Mouse (Mus musculus) layer of hippocampus, adult 8-10 months (tissue): ENCODE data around the gene Gm10322. TPM values are rescaled to one million over a fixed set of nuclear protein-coding genes. Genes with fewer than 3 reads are reported as not detected.

Source experiments
- DNase-seq, 2 experiments: peaks; one replicate each; pipeline ENCODE4 v3.0.0; 2022; ENCODE audit warnings: low spot score in 2 of 2
- total RNA-seq, 4 experiments: library from RNA; stranded (reverse); gene quantifications; 2 replicates each; pipeline ENCODE4 v1.2.4; 2022

The Gm10322 gene
- total RNA-seq, 4 experiments from 2014 or later: not detected

- no peak for DNase-seq
Measured at GRCm38 (mm10) chr10:59602043-59602442, 13.8 kb upstream of the Gm10322 start.

GRCm38 (mm10) chr10:59602891-59603290 is 13.0 kb upstream of the Gm10322 start:
- peak in 1 of 2 experiments; percentile 35 for DNase-seq

- DNase-seq: no peak
Measured at GRCm38 (mm10) chr10:59603843-59604242, 12.0 kb upstream of the Gm10322 start.

- DNase-seq: no peak
Measured at GRCm38 (mm10) chr10:59604879-59605464, 10.9 kb upstream of the Gm10322 start.

- no peak for DNase-seq
Measured at GRCm38 (mm10) chr10:59613276-59613675, 2.6 kb upstream of the Gm10322 start.

GRCm38 (mm10) chr10:59614141-59614540 is 1.7 kb upstream of the Gm10322 start:
- no peak for DNase-seq

GRCm38 (mm10) chr10:59615411-59615810 is 452 bp upstream of the Gm10322 start:
- no peak for DNase-seq

- DNase-seq: peak; percentile 94 to 97
Measured at GRCm38 (mm10) chr10:59616522-59616921, 659 bp downstream of the Gm10322 start, which contains the start of gene Mcu. TSS of gene Mcu (minus strand) at chr10:59616692.

GRCm38 (mm10) chr10:59617776-59618175 is 1.9 kb downstream of the Gm10322 start:
- DNase-seq: no peak

GRCm38 (mm10) chr10:59621355-59621754 is 5.5 kb downstream of the Gm10322 start:
- no peak for DNase-seq

- no peak for DNase-seq
Measured at GRCm38 (mm10) chr10:59623496-59623895, 7.6 kb downstream of the Gm10322 start.

GRCm38 (mm10) chr10:59628641-59629505 is 13.0 kb downstream of the Gm10322 start:
- no peak for DNase-seq

GRCm38 (mm10) chr10:59629506-59629782 is 13.6 kb downstream of the Gm10322 start:
- no peak for DNase-seq

GRCm38 (mm10) chr10:59636048-59636447 is 20.2 kb downstream of the Gm10322 start:
- DNase-seq: no peak

- no peak for DNase-seq
Measured at GRCm38 (mm10) chr10:59636751-59637533, 21.1 kb downstream of the Gm10322 start.

GRCm38 (mm10) chr10:59637596-59638124 is 21.8 kb downstream of the Gm10322 start:
- no peak for DNase-seq

- DNase-seq: no peak
Measured at GRCm38 (mm10) chr10:59638576-59638975, 22.7 kb downstream of the Gm10322 start.

- DNase-seq: no peak
Measured at GRCm38 (mm10) chr10:59642659-59643377, 27.0 kb downstream of the Gm10322 start.

GRCm38 (mm10) chr10:59643645-59644044 is 27.8 kb downstream of the Gm10322 start:
- no peak for DNase-seq

- DNase-seq: no peak
Measured at GRCm38 (mm10) chr10:59644710-59645109, 28.8 kb downstream of the Gm10322 start.

GRCm38 (mm10) chr10:59645153-59645552 is 29.3 kb downstream of the Gm10322 start:
- no peak for DNase-seq
